Mouse (Mus musculus) limb, embryonic 10.5 days (tissue): ENCODE measurements around the gene Tmem211. TPM values are rescaled to one million over a fixed set of nuclear protein-coding genes. Genes with fewer than 3 reads are reported as not detected.

Source experiments
- DNase-seq: peaks from one replicate; pipeline ENCODE4 v3.0.0-alpha.2; 2017; ENCODE audit warnings: low spot score
- H3K27ac ChIP-seq: fragments of 300-500 bp; sonication (generic); 2 replicates; pipeline ENCODE4 v1.5.1; 2016; ENCODE audit warnings: mild to moderate bottlenecking
- H3K27me3 ChIP-seq: fragments of 300-500 bp; sonication (generic); 2 replicates; pipeline ENCODE4 v1.6.1; 2016; ENCODE audit warnings: low read depth, mild to moderate bottlenecking; ENCODE audit not compliant: poor library complexity, severe bottlenecking
- H3K36me3 ChIP-seq: fragments of 300-500 bp; sonication (generic); 2 replicates; pipeline ENCODE4 v1.6.1; 2016; ENCODE audit warnings: mild to moderate bottlenecking, moderate library complexity
- H3K4me1 ChIP-seq: fragments of 300-500 bp; sonication (generic); 2 replicates; pipeline ENCODE4 v1.6.1; 2016
- H3K4me3 ChIP-seq: fragments of 300-500 bp; sonication (generic); 2 replicates; pipeline ENCODE4 v1.5.1; 2016; ENCODE audit warnings: mild to moderate bottlenecking, moderate library complexity
- H3K9me3 ChIP-seq: fragments of 300-500 bp; sonication (generic); replicated peaks from 2 replicates; pipeline ENCODE4 v1.6.1; 2016; ENCODE audit warnings: mild to moderate bottlenecking
- WGBS: fragments of 180-500 bp; shearing (Covaris S2); methylation state at CpG from one replicate; pipeline ENCODE4 v1.1.7; 2016; 5-methylcytosine and 5-hydroxymethylcytosine counted together
- polyA plus RNA-seq: library from polyadenylated mRNA; unstranded; fragments of >200 nt; fragmentation: Nextera tagmentation; extraction: Ambion mirVana; gene quantifications from 2 replicates; pipeline ENCODE4 v1.2.1, GENCODE M21; 2016

Gene Tmem211
- polyA plus RNA-seq, 1 experiment from 2014 or later: not detected

GRCm38 (mm10) chr5:113286591-113287520, 60.1 kb downstream of the Tmem211 start:
- Histone ChIP-seq H3K4me1 (peaks cover 6% of the 10 kb centered on the region), H3K36me3 (no peaks in the 10 kb centered on the region), H3K27ac (no peak overlapping the region), H3K9me3 (no peaks in the 10 kb centered on the region), H3K4me3 (peak overlapping the region; percentile 21; the same call in 1 of the 2 replicates), H3K27me3 (peaks cover 59% of the 10 kb centered on the region)
- DNase-seq: peak; percentile 80
- 5% methylated on average over 52 of the region's 60 CpGs for WGBS

GRCm38 (mm10) chr5:113287762-113288161, 61.1 kb downstream of the Tmem211 start:
- H3K9me3 ChIP-seq: no peaks in the 10 kb centered on the region
- H3K36me3 ChIP-seq: no peaks in the 10 kb centered on the region
- DNase-seq: no peak
- H3K27ac ChIP-seq: no peak overlapping the region
- peaks cover 6% of the 10 kb centered on the region for H3K4me1 ChIP-seq
- H3K27me3 ChIP-seq: peaks cover 59% of the 10 kb centered on the region
- 47% methylated on average over 5 of the region's 5 CpGs for WGBS
- H3K4me3 ChIP-seq: no peak overlapping the region

- Histone ChIP-seq H3K27me3 (peaks cover 59% of the 10 kb centered on the region), H3K4me3 (no peak overlapping the region), H3K9me3 (no peaks in the 10 kb centered on the region), H3K27ac (no peak overlapping the region), H3K4me1 (peaks cover 6% of the 10 kb centered on the region), H3K36me3 (no peaks in the 10 kb centered on the region)
- WGBS: 43% methylated on average over 13 of the region's 13 CpGs
- no peak for DNase-seq
Measured at GRCm38 (mm10) chr5:113288490-113288889, 61.8 kb downstream of the Tmem211 start.

Other genes starting within 250 kb of the Tmem211 start
- gene Grk3, start 211.1 kb upstream of the Tmem211 start, polyA plus RNA-seq: 3.9 and 7.4 TPM in 2 replicates
- not detected in 2 replicates for gene Crybb2, start 156.8 kb upstream of the Tmem211 start, polyA plus RNA-seq
- 0.33 and 0.59 TPM in 2 replicates for gene Crybb3, start 145.3 kb upstream of the Tmem211 start, polyA plus RNA-seq
- gene 2900026A02Rik, start 5.7 kb upstream of the Tmem211 start, polyA plus RNA-seq: 2.5 and 2.9 TPM in 2 replicates
- 13.4 and 15.1 TPM in 2 replicates for gene Sgsm1, start 83.9 kb downstream of the Tmem211 start, polyA plus RNA-seq
- gene Aym1, start 130.4 kb downstream of the Tmem211 start, polyA plus RNA-seq: not detected in 2 replicates